Mouse (Mus musculus) cerebellum, adult 2 months (tissue): ENCODE measurements at regions not wholly inside any gene's neighbourhood (a gene's known extent, or its start where the extent isn't known, plus 50 kb on each side); places are given as distances from the start of the nearest gene placed in this dataset.

Experiments used
- CTCF ChIP-seq: fragments of 200-500 bp; IDR thresholded peaks from 2 replicates; pipeline ENCODE4 v1.5.1; 2011; ENCODE audit warnings: low read depth, mild to moderate bottlenecking, control low read depth, low read length, moderate library complexity, borderline replicate concordance; ENCODE audit not compliant: insufficient read depth
- POLR2A ChIP-seq: fragments of 200-500 bp; IDR thresholded peaks from 2 replicates; pipeline ENCODE4 v1.6.1; 2011; ENCODE audit warnings: low read length, control low read depth, borderline replicate concordance; ENCODE audit not compliant: insufficient read depth

- TF ChIP-seq POLR2A (no peak), CTCF (no peak)
Observed at GRCm38 (mm10) chr12:13054611-13055010, 112.9 kb upstream of the Mycn start.
